Mouse (Mus musculus) intestine, embryonic 16.5 days (tissue): ENCODE results near the gene L1td1. TPM values are rescaled to one million over a fixed set of nuclear protein-coding genes. Genes with fewer than 3 reads are reported as not detected.

Experiments
- ATAC-seq: fragments of 200-750 bp; cut with Nextera tagmentation; 2 replicates; pipeline ENCODE4 v1.8.0; 2017; ENCODE audit warnings: moderate TSS enrichment, moderate library complexity
- H3K27ac ChIP-seq: fragments of 300-500 bp; sonication (generic); 2 replicates; pipeline ENCODE4 v1.5.1; 2014; ENCODE audit warnings: mild to moderate bottlenecking, low read length
- H3K27me3 ChIP-seq: fragments of 300-500 bp; sonication (generic); replicated peaks from 2 replicates; pipeline ENCODE4 v1.6.1; 2014; ENCODE audit warnings: low read length, control low read depth, mixed read lengths; ENCODE audit not compliant: control insufficient read depth, insufficient read depth
- H3K36me3 ChIP-seq: fragments of 300-500 bp; sonication (generic); 2 replicates; pipeline ENCODE4 v1.6.1; 2014; ENCODE audit warnings: low read length, control low read depth; ENCODE audit not compliant: control insufficient read depth, insufficient read depth
- H3K4me1 ChIP-seq: fragments of 300-500 bp; sonication (generic); 2 replicates; pipeline ENCODE4 v1.6.1; 2014; ENCODE audit warnings: low read length, control low read depth, mixed read lengths; ENCODE audit not compliant: control insufficient read depth, insufficient read depth
- H3K4me2 ChIP-seq: fragments of 300-500 bp; sonication (generic); 2 replicates; pipeline ENCODE4 v1.6.1; 2014; ENCODE audit warnings: low read depth, low read length, control low read depth
- H3K4me3 ChIP-seq: fragments of 300-500 bp; sonication (generic); 2 replicates; pipeline ENCODE4 v1.5.1; 2014; ENCODE audit warnings: mild to moderate bottlenecking, low read length
- H3K9ac ChIP-seq: fragments of 300-500 bp; sonication (generic); 2 replicates; pipeline ENCODE4 v1.6.1; 2014; ENCODE audit warnings: low read depth, low read length
- H3K9me3 ChIP-seq: fragments of 300-500 bp; sonication (generic); 2 replicates; pipeline ENCODE4 v1.6.1; 2016; ENCODE audit warnings: low read length, control low read depth; ENCODE audit not compliant: control insufficient read depth
- WGBS: fragments of 180-500 bp; shearing (Covaris S2); extraction: QIAGEN DNeasy Blood & Tissue Kit; methylation state at CpG from one replicate; pipeline ENCODE4 v1.1.7; 2014; 5-methylcytosine and 5-hydroxymethylcytosine counted together
- polyA plus RNA-seq: library from polyadenylated mRNA; unstranded; fragments of >200 nt; fragmentation: Nextera tagmentation; extraction: Ambion mirVana; gene quantifications from 2 replicates; pipeline ENCODE4 v1.2.1, GENCODE M21; 2015

The L1td1 gene
- polyA plus RNA-seq, 1 experiment from 2014 or later, result 0.10 TPM

GRCm38 (mm10) chr4:98727959-98728347 is 1.4 kb downstream of the L1td1 start:
- WGBS, result 16% methylated on average over 10 of the region's 10 CpGs
- no peak overlapping the region for H3K9ac ChIP-seq
- no peak for ATAC-seq
- no peak overlapping the region for H3K27ac ChIP-seq
- peak overlapping the region; percentile 54 for H3K4me2 ChIP-seq
- H3K36me3 ChIP-seq, result no peaks in the 10 kb centered on the region
- H3K4me1 ChIP-seq, result peaks cover 11% of the 10 kb centered on the region
- H3K27me3 ChIP-seq, result 0 out of 2 replicates have a peak, but pooled peaks cover 4% of the 10 kb centered on the region
- no peak overlapping the region for H3K4me3 ChIP-seq
- no peaks in the 10 kb centered on the region for H3K9me3 ChIP-seq

- Histone ChIP-seq H3K9ac (no peak overlapping the region), H3K27ac (no peak overlapping the region), H3K9me3 (no peaks in the 10 kb centered on the region), H3K4me3 (no peak overlapping the region), H3K4me2 (no peak overlapping the region), H3K36me3 (no peaks in the 10 kb centered on the region), H3K4me1 (peaks cover 11% of the 10 kb centered on the region), H3K27me3 (0 out of 2 replicates have a peak, but pooled peaks cover 4% of the 10 kb centered on the region)
- ATAC-seq, result peak; percentile 47; the same call in 1 of the 2 replicates
- 48% methylated on average over 7 of the region's 7 CpGs for WGBS
These were observed 2.2 kb downstream of the L1td1 start for GRCm38 (mm10) chr4:98728716-98729115.

GRCm38 (mm10) chr4:98733660-98734059 is 7.1 kb downstream of the L1td1 start:
- H3K9ac ChIP-seq, result no peak overlapping the region
- H3K27me3 ChIP-seq, result no peaks in the 10 kb centered on the region
- no peaks in the 10 kb centered on the region for H3K36me3 ChIP-seq
- no peaks in the 10 kb centered on the region for H3K9me3 ChIP-seq
- no peaks in the 10 kb centered on the region for H3K4me1 ChIP-seq
- H3K4me3 ChIP-seq, result no peak overlapping the region
- whole genome bisulfite sequencing, result 94% methylated on average over 16 of the region's 16 CpGs
- ATAC-seq, result no peak
- no peak overlapping the region for H3K4me2 ChIP-seq
- H3K27ac ChIP-seq, result no peak overlapping the region

- no peak overlapping the region for H3K4me2 ChIP-seq
- no peaks in the 10 kb centered on the region for H3K36me3 ChIP-seq
- no peak overlapping the region for H3K27ac ChIP-seq
- no peaks in the 10 kb centered on the region for H3K9me3 ChIP-seq
- ATAC-seq, result 0 out of 2 replicates have a peak, but pooled peaks have one; percentile 42
- H3K27me3 ChIP-seq, result no peaks in the 10 kb centered on the region
- no peak overlapping the region for H3K9ac ChIP-seq
- 37% methylated on average over 2 of the region's 2 CpGs for WGBS
- H3K4me3 ChIP-seq, result no peak overlapping the region
- no peaks in the 10 kb centered on the region for H3K4me1 ChIP-seq
These were observed 13.2 kb downstream of the L1td1 start for GRCm38 (mm10) chr4:98739753-98740152.

GRCm38 (mm10) chr4:98743209-98743905 is 16.8 kb downstream of the L1td1 start:
- Histone ChIP-seq H3K36me3 (no peaks in the 10 kb centered on the region), H3K4me2 (no peak overlapping the region), H3K27ac (no peak overlapping the region), H3K27me3 (no peaks in the 10 kb centered on the region), H3K9me3 (no peaks in the 10 kb centered on the region), H3K9ac (no peak overlapping the region), H3K4me1 (no peaks in the 10 kb centered on the region), H3K4me3 (no peak overlapping the region)
- WGBS, result 50% methylated on average over 3 of the region's 3 CpGs
- no peak for ATAC-seq

GRCm38 (mm10) chr4:98743906-98744210 is 17.3 kb downstream of the L1td1 start:
- Histone ChIP-seq H3K9ac (no peak overlapping the region), H3K4me3 (no peak overlapping the region), H3K36me3 (no peaks in the 10 kb centered on the region), H3K4me1 (no peaks in the 10 kb centered on the region), H3K4me2 (no peak overlapping the region), H3K27ac (no peak overlapping the region), H3K27me3 (no peaks in the 10 kb centered on the region), H3K9me3 (no peaks in the 10 kb centered on the region)
- WGBS, result 21% methylated on average over 7 of the region's 7 CpGs
- ATAC-seq, result no peak

GRCm38 (mm10) chr4:98754456-98754855 is 27.9 kb downstream of the L1td1 start:
- no peaks in the 10 kb centered on the region for H3K36me3 ChIP-seq
- WGBS, result 70% methylated on average over 4 of the region's 4 CpGs
- no peak overlapping the region for H3K27ac ChIP-seq

GRCm38 (mm10) chr4:98756141-98756540 is 29.6 kb downstream of the L1td1 start:
- ATAC-seq, result no peak
- 61% methylated on average over 11 of the region's 11 CpGs for WGBS
- H3K36me3 ChIP-seq, result no peaks in the 10 kb centered on the region
- peaks cover 3% of the 10 kb centered on the region; the same call in 1 of the 2 replicates for H3K4me1 ChIP-seq
- no peaks in the 10 kb centered on the region for H3K27me3 ChIP-seq
- no peak overlapping the region for H3K9ac ChIP-seq
- no peak overlapping the region for H3K4me3 ChIP-seq
- no peak overlapping the region for H3K27ac ChIP-seq
- no peaks in the 10 kb centered on the region for H3K9me3 ChIP-seq
- no peak overlapping the region for H3K4me2 ChIP-seq

More at GRCm38 (mm10) chr4:98754456-98754855, 27.9 kb downstream of the L1td1 start:
- H3K9ac ChIP-seq, result no peak overlapping the region
- no peak overlapping the region for H3K4me3 ChIP-seq
- peaks cover 3% of the 10 kb centered on the region; the same call in 1 of the 2 replicates for H3K4me1 ChIP-seq
- ATAC-seq, result no peak
- H3K27me3 ChIP-seq, result no peaks in the 10 kb centered on the region
- H3K9me3 ChIP-seq, result no peaks in the 10 kb centered on the region
- no peak overlapping the region for H3K4me2 ChIP-seq

- Histone ChIP-seq H3K36me3 (no peaks in the 10 kb centered on the region), H3K4me2 (no peak overlapping the region), H3K4me3 (no peak overlapping the region), H3K9me3 (no peaks in the 10 kb centered on the region), H3K27me3 (no peaks in the 10 kb centered on the region), H3K9ac (no peak overlapping the region), H3K27ac (peak overlapping the region; percentile 50), H3K4me1 (peaks cover 3% of the 10 kb centered on the region; the same call in 1 of the 2 replicates)
- WGBS, result 35% methylated on average over 4 of the region's 4 CpGs
- peak; percentile 84 for ATAC-seq
These were observed 31.7 kb downstream of the L1td1 start for GRCm38 (mm10) chr4:98758012-98758821.
